Mouse (Mus musculus): ENCODE data around the gene Necab2. TPM values are rescaled to one million over a fixed set of nuclear protein-coding genes. Genes with fewer than 3 reads are reported as not detected.

The Necab2 gene
- polyA plus RNA-seq, 1 experiment: 0.30 TPM

- peak; percentile 97 for TF ChIP-seq CTCF (IDR thresholded peaks at IDR 0.05; ENCODE audit: borderline replicate concordance, insufficient read depth, low read length)
- TF ChIP-seq POLR2A (IDR thresholded peaks at IDR 0.05; ENCODE audit: low read depth, low read length): no peak
- H3K27ac ChIP-seq (ENCODE audit: insufficient read depth, low read length): no peak overlapping the region
Measured at GRCm38 (mm10) chr8:119412735-119413498, 33.6 kb upstream of the Necab2 start.

GRCm38 (mm10) chr8:119413605-119414004 lies 32.9 kb upstream of the Necab2 start:
- no peak overlapping the region for H3K27ac ChIP-seq (ENCODE audit: insufficient read depth, low read length)

More at GRCm38 (mm10) chr8:119412735-119413498, 33.6 kb upstream of the Necab2 start:
- Histone ChIP-seq H3K4me1 (ENCODE audit: control insufficient read depth, insufficient read depth, low read length) (no peaks in the 10 kb centered on the region), H3K4me3 (ENCODE audit: insufficient read depth, low read length) (no peak overlapping the region)

GRCm38 (mm10) chr8:119420318-119420717 lies 26.2 kb upstream of the Necab2 start:
- Histone ChIP-seq H3K4me3 (ENCODE audit: insufficient read depth, low read length) (no peak overlapping the region), H3K4me1 (ENCODE audit: control insufficient read depth, insufficient read depth, low read length) (peaks cover 5% of the 10 kb centered on the region; the same call in 1 of the 2 replicates), H3K27ac (ENCODE audit: insufficient read depth, low read length) (no peak overlapping the region)
- no peak for TF ChIP-seq POLR2A (IDR thresholded peaks at IDR 0.05; ENCODE audit: low read depth, low read length)
- no peak for TF ChIP-seq CTCF (IDR thresholded peaks at IDR 0.05; ENCODE audit: borderline replicate concordance, insufficient read depth, low read length)

More at GRCm38 (mm10) chr8:119413605-119414004, 32.9 kb upstream of the Necab2 start:
- TF ChIP-seq POLR2A (IDR thresholded peaks at IDR 0.05; ENCODE audit: low read depth, low read length): no peak
- no peak for TF ChIP-seq CTCF (IDR thresholded peaks at IDR 0.05; ENCODE audit: borderline replicate concordance, insufficient read depth, low read length)
- Histone ChIP-seq H3K4me3 (ENCODE audit: insufficient read depth, low read length) (no peak overlapping the region), H3K4me1 (ENCODE audit: control insufficient read depth, insufficient read depth, low read length) (no peaks in the 10 kb centered on the region)

GRCm38 (mm10) chr8:119421603-119422122 lies 24.9 kb upstream of the Necab2 start:
- no peak overlapping the region for H3K27ac ChIP-seq (ENCODE audit: insufficient read depth, low read length)
- H3K4me1 ChIP-seq (ENCODE audit: control insufficient read depth, insufficient read depth, low read length): peaks cover 5% of the 10 kb centered on the region; the same call in 1 of the 2 replicates
- TF ChIP-seq POLR2A (IDR thresholded peaks at IDR 0.05; ENCODE audit: low read depth, low read length) (no peak), CTCF (IDR thresholded peaks at IDR 0.05; ENCODE audit: borderline replicate concordance, insufficient read depth, low read length) (no peak)
- no peak overlapping the region for H3K4me3 ChIP-seq (ENCODE audit: insufficient read depth, low read length)

- peaks cover 5% of the 10 kb centered on the region; the same call in 1 of the 2 replicates for H3K4me1 ChIP-seq (ENCODE audit: control insufficient read depth, insufficient read depth, low read length)
- H3K4me3 ChIP-seq (ENCODE audit: insufficient read depth, low read length): no peak overlapping the region
- TF ChIP-seq CTCF (IDR thresholded peaks at IDR 0.05; ENCODE audit: borderline replicate concordance, insufficient read depth, low read length): no peak
- no peak for TF ChIP-seq POLR2A (IDR thresholded peaks at IDR 0.05; ENCODE audit: low read depth, low read length)
- H3K27ac ChIP-seq (ENCODE audit: insufficient read depth, low read length): peak overlapping the region; percentile 2; the same call in 1 of the 2 replicates
Measured at GRCm38 (mm10) chr8:119422123-119422711, 24.3 kb upstream of the Necab2 start.

- H3K4me1 ChIP-seq (ENCODE audit: control insufficient read depth, insufficient read depth, low read length): peaks cover 5% of the 10 kb centered on the region; the same call in 1 of the 2 replicates
- no peak overlapping the region for H3K4me3 ChIP-seq (ENCODE audit: insufficient read depth, low read length)
- TF ChIP-seq POLR2A (IDR thresholded peaks at IDR 0.05; ENCODE audit: low read depth, low read length) (no peak), CTCF (IDR thresholded peaks at IDR 0.05; ENCODE audit: borderline replicate concordance, insufficient read depth, low read length) (no peak)
- H3K27ac ChIP-seq (ENCODE audit: insufficient read depth, low read length): no peak overlapping the region
Measured at GRCm38 (mm10) chr8:119423631-119424141, 22.8 kb upstream of the Necab2 start.

GRCm38 (mm10) chr8:119424199-119424733 lies 22.3 kb upstream of the Necab2 start:
- no peak overlapping the region for H3K27ac ChIP-seq (ENCODE audit: insufficient read depth, low read length)
- peaks cover 5% of the 10 kb centered on the region; the same call in 1 of the 2 replicates for H3K4me1 ChIP-seq (ENCODE audit: control insufficient read depth, insufficient read depth, low read length)
- no peak overlapping the region for H3K4me3 ChIP-seq (ENCODE audit: insufficient read depth, low read length)
- TF ChIP-seq CTCF (IDR thresholded peaks at IDR 0.05; ENCODE audit: borderline replicate concordance, insufficient read depth, low read length) (no peak), POLR2A (IDR thresholded peaks at IDR 0.05; ENCODE audit: low read depth, low read length) (no peak)

GRCm38 (mm10) chr8:119424740-119425139 lies 21.8 kb upstream of the Necab2 start:
- no peak overlapping the region for H3K27ac ChIP-seq (ENCODE audit: insufficient read depth, low read length)
- no peak overlapping the region for H3K4me3 ChIP-seq (ENCODE audit: insufficient read depth, low read length)
- peaks cover 5% of the 10 kb centered on the region; the same call in 1 of the 2 replicates for H3K4me1 ChIP-seq (ENCODE audit: control insufficient read depth, insufficient read depth, low read length)
- no peak for TF ChIP-seq CTCF (IDR thresholded peaks at IDR 0.05; ENCODE audit: borderline replicate concordance, insufficient read depth, low read length)
- TF ChIP-seq POLR2A (IDR thresholded peaks at IDR 0.05; ENCODE audit: low read depth, low read length): no peak

- H3K4me3 ChIP-seq (ENCODE audit: insufficient read depth, low read length): no peak overlapping the region
- H3K27ac ChIP-seq (ENCODE audit: insufficient read depth, low read length): no peak overlapping the region
- peaks cover 5% of the 10 kb centered on the region; the same call in 1 of the 2 replicates for H3K4me1 ChIP-seq (ENCODE audit: control insufficient read depth, insufficient read depth, low read length)
- no peak for TF ChIP-seq POLR2A (IDR thresholded peaks at IDR 0.05; ENCODE audit: low read depth, low read length)
- no peak for TF ChIP-seq CTCF (IDR thresholded peaks at IDR 0.05; ENCODE audit: borderline replicate concordance, insufficient read depth, low read length)
Measured at GRCm38 (mm10) chr8:119425533-119425932, 21.0 kb upstream of the Necab2 start.
